Mouse (Mus musculus) limb, embryonic 12.5 days (tissue): ENCODE results near the gene Olfr733. TPM values are rescaled to one million over a fixed set of nuclear protein-coding genes. Genes with fewer than 3 reads are reported as not detected.

Experiments
- ATAC-seq: fragments of 200-750 bp; cut with Nextera tagmentation; 2 replicates; pipeline ENCODE4 v1.8.0; 2017; ENCODE audit warnings: low read depth, moderate TSS enrichment; ENCODE audit not compliant: insufficient number of reproducible peaks, insufficient read depth, low FRiP score, low TSS enrichment
- H3K27ac ChIP-seq: fragments of 300-500 bp; sonication (generic); 2 replicates; pipeline ENCODE4 v1.5.1; 2016; ENCODE audit warnings: mild to moderate bottlenecking, moderate library complexity
- H3K27me3 ChIP-seq: fragments of 300-500 bp; sonication (generic); 2 replicates; pipeline ENCODE4 v1.6.1; 2016; ENCODE audit warnings: mild to moderate bottlenecking, moderate library complexity
- H3K36me3 ChIP-seq: fragments of 300-500 bp; sonication (generic); 2 replicates; pipeline ENCODE4 v1.6.1; 2016; ENCODE audit warnings: mild to moderate bottlenecking, moderate library complexity
- H3K4me1 ChIP-seq: fragments of 300-500 bp; sonication (generic); replicated peaks from 2 replicates; pipeline ENCODE4 v1.6.1; 2016
- H3K4me2 ChIP-seq: fragments of 300-500 bp; sonication (generic); 2 replicates; pipeline ENCODE4 v1.6.1; 2016; ENCODE audit warnings: mild to moderate bottlenecking, moderate library complexity
- H3K4me3 ChIP-seq: fragments of 300-500 bp; sonication (generic); replicated peaks from 2 replicates; pipeline ENCODE4 v1.5.1; 2016; ENCODE audit warnings: mild to moderate bottlenecking
- H3K9ac ChIP-seq: fragments of 300-500 bp; sonication (generic); replicated peaks from 2 replicates; pipeline ENCODE4 v1.6.1; 2016; ENCODE audit warnings: mild to moderate bottlenecking, moderate library complexity
- H3K9me3 ChIP-seq: fragments of 300-500 bp; sonication (generic); 2 replicates; pipeline ENCODE4 v1.6.1; 2016; ENCODE audit warnings: mild to moderate bottlenecking, moderate library complexity
- WGBS: fragments of 180-500 bp; shearing (Covaris S2); methylation state at CpG from one replicate; pipeline ENCODE4 v1.1.7; 2016; 5-methylcytosine and 5-hydroxymethylcytosine counted together
- polyA plus RNA-seq: library from polyadenylated mRNA; unstranded; fragments of >200 nt; fragmentation: Nextera tagmentation; extraction: Ambion mirVana; gene quantifications from 2 replicates; pipeline ENCODE4 v1.2.1, GENCODE M21; 2016

The Olfr733 gene
- polyA plus RNA-seq: not detected in 2 replicates

DNA sequence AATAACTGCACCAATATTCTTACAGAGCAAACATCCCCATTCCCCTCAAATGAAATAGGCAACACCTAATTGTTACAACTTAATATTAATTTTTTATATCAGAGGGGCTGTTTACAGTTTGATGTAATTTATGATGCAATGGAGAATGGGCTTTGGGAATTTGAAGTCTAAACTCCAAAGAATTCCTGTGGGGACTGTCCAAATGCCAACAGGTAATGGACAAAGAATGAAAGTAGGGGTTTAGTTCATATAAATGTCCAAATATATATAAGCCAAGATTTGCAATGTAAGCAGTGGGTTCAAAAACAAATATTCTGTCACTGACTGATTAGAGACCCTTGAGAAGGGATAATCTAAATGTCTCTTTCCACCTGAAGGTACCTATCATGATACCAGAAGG lies at the start of gene Olfr733:
Gene Olfr733, minus strand, starts transcription at position 101 of the 400 bp plus-strand sequence.
- Histone ChIP-seq H3K36me3 (no peaks in the 10 kb centered on the region), H3K4me3 (no peak within 1 kb of the TSS), H3K9ac (no peak within 1 kb of the TSS), H3K27ac (no peak within 1 kb of the TSS), H3K4me2 (no peak within 1 kb of the TSS), H3K27me3 (no peaks in the 10 kb centered on the region), H3K4me1 (no peaks in the 10 kb centered on the region), H3K9me3 (no peaks in the 10 kb centered on the region)
- no peak for ATAC-seq

DNA sequence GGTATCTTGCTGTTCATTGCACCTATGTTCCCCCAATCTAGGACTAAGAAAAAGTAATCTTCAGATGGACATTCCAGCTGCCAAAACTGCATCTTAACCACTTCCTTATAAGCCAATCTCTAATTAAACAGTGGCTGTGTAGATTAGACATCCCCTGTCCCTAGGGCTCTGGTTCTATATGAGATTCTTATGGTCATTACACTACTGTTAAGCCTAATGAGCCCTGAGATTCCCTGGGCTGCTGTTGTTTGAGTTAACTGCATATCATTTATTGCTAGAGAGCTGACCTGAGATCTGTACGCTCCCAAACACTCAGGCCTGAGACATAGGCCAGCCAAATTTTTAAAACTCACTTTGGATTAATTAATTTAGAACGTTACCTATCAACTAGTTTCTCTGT lies 47.5 kb upstream of the Olfr733 start, which contains the start of gene Olfr735:
Gene Olfr735, minus strand, starts transcription at position 77 of the 400 bp plus-strand sequence.
- Histone ChIP-seq H3K36me3 (no peaks in the 10 kb centered on the region), H3K9me3 (no peaks in the 10 kb centered on the region), H3K4me2 (no peak within 1 kb of the TSS), H3K4me1 (no peaks in the 10 kb centered on the region), H3K4me3 (no peak within 1 kb of the TSS), H3K9ac (no peak within 1 kb of the TSS), H3K27me3 (no peaks in the 10 kb centered on the region), H3K27ac (no peak within 1 kb of the TSS)
- WGBS: 91% methylated on average over 2 of the region's 2 CpGs
- no peak for ATAC-seq

DNA sequence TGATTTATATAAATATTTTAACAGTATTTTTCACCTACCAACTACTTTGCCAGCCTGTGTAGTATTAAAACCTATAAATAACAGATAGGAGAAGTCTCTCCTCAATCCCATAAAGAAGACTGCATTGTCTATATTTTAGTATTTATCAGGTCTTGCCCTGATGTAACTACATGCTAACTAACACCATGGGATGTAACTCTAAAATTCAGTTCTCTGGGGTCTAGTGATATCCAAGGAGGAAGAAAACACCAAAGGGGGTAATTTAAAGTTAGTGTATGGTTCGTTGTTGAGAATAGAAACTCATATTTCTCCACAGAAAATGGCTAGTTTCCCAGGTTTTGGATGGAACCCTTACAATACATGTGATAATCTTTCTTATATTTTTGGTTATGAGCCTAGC lies 25.3 kb upstream of the Olfr733 start, which contains the start of gene Olfr734:
Gene Olfr734, minus strand, starts transcription at position 101 of the 400 bp plus-strand sequence.
- Histone ChIP-seq H3K27me3 (no peaks in the 10 kb centered on the region), H3K27ac (no peak within 1 kb of the TSS), H3K4me2 (no peak within 1 kb of the TSS), H3K9me3 (no peaks in the 10 kb centered on the region), H3K4me1 (no peaks in the 10 kb centered on the region), H3K36me3 (no peaks in the 10 kb centered on the region), H3K9ac (no peak within 1 kb of the TSS), H3K4me3 (no peak within 1 kb of the TSS)
- 72% methylated on average over 1 of the region's 1 CpGs for WGBS
- ATAC-seq: no peak

- ATAC-seq: no peak
- Histone ChIP-seq H3K27me3 (no peaks in the 10 kb centered on the region), H3K4me3 (no peak within 1 kb of the TSS), H3K9ac (no peak within 1 kb of the TSS), H3K9me3 (no peaks in the 10 kb centered on the region), H3K27ac (no peak within 1 kb of the TSS), H3K36me3 (no peaks in the 10 kb centered on the region), H3K4me1 (no peaks in the 10 kb centered on the region), H3K4me2 (no peak within 1 kb of the TSS)
- WGBS: 98% methylated on average over 1 of the region's 1 CpGs
Observed at GRCm38 (mm10) chr14:50284106-50284505, 17.2 kb downstream of the Olfr733 start, which contains the start of gene Olfr732. Gene Olfr732, minus strand, starts transcription at chr14:50284206.

Other genes with a start within 250 kb of the Olfr733 start
- not detected in 2 replicates for gene Olfr726, start 210.6 kb downstream of the Olfr733 start, polyA plus RNA-seq
- gene Olfr727, start 178.3 kb downstream of the Olfr733 start, polyA plus RNA-seq: not detected in 2 replicates
- gene Olfr728, start 158.8 kb downstream of the Olfr733 start, polyA plus RNA-seq: not detected in 2 replicates
- gene Olfr729, start 148.6 kb downstream of the Olfr733 start, polyA plus RNA-seq: not detected in 2 replicates
- gene Olfr730, start 113.3 kb downstream of the Olfr733 start, polyA plus RNA-seq: not detected in 2 replicates
- gene Olfr731, start 59.7 kb downstream of the Olfr733 start, polyA plus RNA-seq: not detected in 2 replicates
- not detected in 2 replicates for gene Olfr732, start 17.3 kb downstream of the Olfr733 start, polyA plus RNA-seq
- gene Olfr734, start 25.2 kb upstream of the Olfr733 start, polyA plus RNA-seq: not detected in 2 replicates
- gene Olfr735, start 47.4 kb upstream of the Olfr733 start, polyA plus RNA-seq: not detected in 2 replicates
- not detected in 2 replicates for gene Tlr11, start 56.4 kb upstream of the Olfr733 start, polyA plus RNA-seq
- gene Olfr736, start 79.6 kb upstream of the Olfr733 start, polyA plus RNA-seq: not detected in 2 replicates
- not detected in 2 replicates for gene Olfr738, start 106.0 kb upstream of the Olfr733 start, polyA plus RNA-seq
- not detected in 2 replicates for gene Olfr739, start 117.1 kb upstream of the Olfr733 start, polyA plus RNA-seq
- gene Olfr740, start 144.0 kb upstream of the Olfr733 start, polyA plus RNA-seq: not detected in 2 replicates
- gene Olfr741, start 171.2 kb upstream of the Olfr733 start, polyA plus RNA-seq: not detected in 2 replicates
- not detected in 2 replicates for gene Olfr742, start 202.1 kb upstream of the Olfr733 start, polyA plus RNA-seq
- gene Olfr743, start 220.3 kb upstream of the Olfr733 start, polyA plus RNA-seq: not detected in 2 replicates